Mouse (Mus musculus) ES-E14 (cell line): ENCODE data around the gene Traf3ip2. TPM values are rescaled to one million over a fixed set of nuclear protein-coding genes. Genes with fewer than 3 reads are reported as not detected.

Experiments
- DNase-seq: peaks from one replicate; pipeline ENCODE4 v3.0.0-alpha.2; 2013; ENCODE audit warnings: low read depth, low spot score
- H3K27ac ChIP-seq: 2 replicates; pipeline ENCODE4 v1.5.1; 2012; ENCODE audit warnings: low read depth, mild to moderate bottlenecking, low read length, moderate library complexity, mixed read lengths; ENCODE audit not compliant: poor library complexity, insufficient read depth, severe bottlenecking
- H3K36me3 ChIP-seq: 2 replicates; pipeline ENCODE4 v1.6.1; 2012; ENCODE audit warnings: mild to moderate bottlenecking, low read length, moderate library complexity, mixed read lengths; ENCODE audit not compliant: control insufficient read depth, poor library complexity, insufficient read depth, severe bottlenecking
- H3K4me1 ChIP-seq, 2 experiments: fragments of 150-350 bp in 1 of 2; sonication (generic) in 1 of 2; 2 replicates each; pipeline ENCODE4 v1.6.1; 2012; ENCODE audit warnings: low read length in 2 of 2, mild to moderate bottlenecking in 1 of 2, mixed read lengths in 1 of 2; ENCODE audit not compliant: control insufficient read depth in 2 of 2, insufficient read depth in 2 of 2, poor library complexity in 1 of 2
- H3K4me3 ChIP-seq, 2 experiments: fragments of 150-350 bp in 1 of 2; sonication (generic) in 1 of 2; 2 replicates each; pipeline ENCODE4 v1.5.1; 2012; ENCODE audit warnings: low read length in 2 of 2, low read depth in 1 of 2, mild to moderate bottlenecking in 1 of 2, mixed read lengths in 1 of 2; ENCODE audit not compliant: insufficient read depth in 1 of 2, poor library complexity in 1 of 2, severe bottlenecking in 1 of 2
- H3K9ac ChIP-seq: 2 replicates; pipeline ENCODE4 v1.6.1; 2012; ENCODE audit warnings: low read depth, mild to moderate bottlenecking, low read length, mixed read lengths; ENCODE audit not compliant: poor library complexity, insufficient read depth, severe bottlenecking
- H3K9me3 ChIP-seq: fragments of 150-350 bp; sonication (generic); 2 replicates; pipeline ENCODE4 v1.6.1; 2012; ENCODE audit warnings: low read depth, mild to moderate bottlenecking, low read length; ENCODE audit not compliant: control insufficient read depth, insufficient read depth
- CHD2 ChIP-seq: IDR thresholded peaks from 2 replicates; pipeline ENCODE4 v1.6.1; 2014; ENCODE audit warnings: mild to moderate bottlenecking, low read depth, low read length, inconsistent platforms
- HCFC1 ChIP-seq: IDR thresholded peaks from 2 replicates; pipeline ENCODE4 v1.6.1; 2012; ENCODE audit warnings: low read length, inconsistent platforms, borderline replicate concordance; ENCODE audit not compliant: insufficient read depth
- MAFK ChIP-seq: IDR thresholded peaks from 2 replicates; pipeline ENCODE4 v1.6.1; 2014; ENCODE audit warnings: mild to moderate bottlenecking, low read depth, low read length, inconsistent platforms; ENCODE audit not compliant: insufficient read depth
- ZC3H11A ChIP-seq: IDR thresholded peaks from 2 replicates; pipeline ENCODE4 v1.6.1; 2012; ENCODE audit warnings: low read depth, mild to moderate bottlenecking, inconsistent platforms, low read length, borderline replicate concordance
- ZNF384 ChIP-seq: IDR thresholded peaks from 2 replicates; pipeline ENCODE4 v1.6.1; 2012; ENCODE audit warnings: low read depth, low read length, inconsistent platforms
- in situ Hi-C, 2 experiments: fragments of 600-800 bp; cut with MboI; formaldehyde crosslinking; loops; one replicate each; pipeline ENCODE4 v1.15.1; 2025; ENCODE audit warnings: low sequenced_read_pairs in 2 of 2, inconsistent platforms in 1 of 2; ENCODE audit not compliant: unreplicated experiment in 2 of 2
- total RNA-seq: library from RNA; depleted of rRNA; stranded (reverse); fragments of 300-350 nt; gene quantifications from 2 replicates; pipeline ENCODE4 v1.2.3, GENCODE M21; 2012

Traf3ip2 gene
- total RNA-seq, 1 experiment = 9.2 TPM

DNA sequence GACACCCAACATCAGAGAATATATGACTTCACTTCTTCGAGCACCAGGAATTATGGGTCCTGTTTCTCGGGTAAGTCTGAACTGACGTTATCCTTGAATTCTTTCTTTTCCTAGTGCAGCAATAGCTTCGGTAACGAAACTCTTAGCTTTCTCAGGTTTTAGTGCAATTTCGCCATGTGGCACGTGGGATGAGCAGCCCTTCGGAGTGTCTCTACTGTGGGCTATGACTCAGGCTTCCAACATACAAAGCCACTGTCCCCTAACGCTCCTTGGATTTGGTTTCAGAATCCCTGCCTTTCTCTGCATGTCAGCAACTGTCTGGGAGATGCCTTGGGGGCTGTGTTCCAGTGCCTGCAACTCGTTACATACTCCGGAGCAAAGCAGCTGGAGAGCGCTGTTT is 29.0 kb upstream of the Traf3ip2 start:
- in situ Hi-C loops = no loop called here
- no peak for DNase-seq
- peaks cover 0 to 3% of the 10 kb centered on the region in 2 experiments; a peak in 1 of 4 replicates for H3K4me1 ChIP-seq

DNA sequence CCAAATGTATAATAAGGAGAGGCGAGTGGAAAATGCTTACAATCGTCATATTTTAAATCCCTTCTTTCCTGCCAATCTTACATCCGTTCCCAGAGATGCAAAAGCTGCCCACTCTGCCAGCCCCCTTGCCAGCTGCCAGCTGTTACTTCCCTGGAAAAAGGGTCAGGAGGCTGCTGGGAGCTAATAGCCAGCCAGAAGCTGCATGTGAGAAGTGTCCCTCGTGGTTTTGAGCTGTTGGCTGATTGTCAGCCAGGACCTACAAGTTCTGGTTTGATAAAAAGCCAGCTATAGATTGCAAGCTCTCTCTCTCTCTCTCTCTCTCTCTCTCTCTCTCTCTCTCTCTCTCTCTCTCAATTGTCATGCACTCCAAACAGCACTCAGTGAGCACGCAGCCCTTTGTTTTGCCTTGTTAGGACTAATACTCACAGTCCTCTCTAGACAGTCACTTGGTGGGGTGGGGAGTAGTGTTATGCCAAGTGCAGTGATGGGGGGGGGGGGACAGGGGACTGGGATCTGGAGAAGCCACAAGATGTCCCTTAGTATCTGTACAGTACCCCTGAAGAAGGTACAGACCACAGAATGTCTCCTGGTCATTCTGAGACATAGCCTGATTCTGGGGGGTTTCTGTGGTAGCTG is 25.3 kb upstream of the Traf3ip2 start:
- no peak overlapping the region for H3K9ac ChIP-seq
- in situ Hi-C loops = no loop called here
- no peak overlapping the region for H3K27ac ChIP-seq
- DNase-seq = no peak
- H3K9me3 ChIP-seq = no peaks in the 10 kb centered on the region
- TF ChIP-seq HCFC1 = no peak
- TF ChIP-seq ZC3H11A = no peak
- no peak for TF ChIP-seq ZNF384
- TF ChIP-seq CHD2 = no peak
- no peak for TF ChIP-seq MAFK
- H3K36me3 ChIP-seq = no peaks in the 10 kb centered on the region
- peaks cover 5 to 14% of the 10 kb centered on the region in 2 experiments for H3K4me1 ChIP-seq
- no peak overlapping the region for H3K4me3 ChIP-seq

More for the DNA sequence above, 29.0 kb upstream of the Traf3ip2 start:
- Histone ChIP-seq H3K4me3 (no peak overlapping the region), H3K9me3 (no peaks in the 10 kb centered on the region), H3K9ac (no peak overlapping the region), H3K27ac (no peak overlapping the region), H3K36me3 (no peaks in the 10 kb centered on the region)
- TF ChIP-seq CHD2 (no peak), MAFK (no peak), ZNF384 (no peak), ZC3H11A (no peak), HCFC1 (no peak)

DNA sequence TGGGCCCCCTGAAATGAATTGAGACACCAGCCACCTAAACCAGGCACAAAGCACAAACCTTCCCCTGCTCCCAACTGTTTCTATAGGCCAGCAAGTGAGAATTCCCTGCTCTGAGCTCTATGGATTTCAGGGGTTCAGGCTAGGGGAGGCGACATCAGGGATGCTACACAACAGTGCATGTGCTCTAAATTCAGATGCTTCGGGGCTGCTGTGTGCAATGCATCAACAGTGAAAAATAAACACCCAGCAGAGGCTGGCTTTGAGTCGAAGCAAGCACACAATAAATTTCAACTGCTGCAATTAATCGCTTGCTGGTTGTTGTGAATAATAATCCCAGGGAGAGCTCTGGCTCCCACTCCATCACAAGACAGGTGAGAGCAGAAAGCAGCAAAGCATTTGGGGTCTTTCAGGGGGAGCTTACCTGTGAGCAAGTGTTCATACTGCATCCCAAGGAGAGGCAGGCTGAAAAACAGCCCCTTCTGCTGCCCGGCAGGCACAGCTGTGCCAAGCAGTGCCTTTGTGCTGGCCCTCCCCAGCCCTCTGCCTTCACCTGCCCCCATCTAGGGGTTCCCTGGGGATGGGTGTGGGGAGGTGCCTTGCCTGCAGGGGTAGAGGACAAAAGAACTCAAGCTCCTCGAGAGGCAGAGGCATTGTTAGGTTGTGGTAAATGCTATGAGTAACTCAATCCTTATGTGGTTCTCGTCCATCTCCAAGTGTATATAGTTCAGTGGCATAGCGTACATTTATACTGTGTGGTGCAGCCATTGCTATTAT is 24.6 kb upstream of the Traf3ip2 start:
- Histone ChIP-seq H3K9ac (no peak overlapping the region), H3K4me1 (peaks cover 5 to 14% of the 10 kb centered on the region in 2 experiments), H3K4me3 (no peak overlapping the region), H3K9me3 (no peaks in the 10 kb centered on the region), H3K36me3 (no peaks in the 10 kb centered on the region), H3K27ac (no peak overlapping the region)
- in situ Hi-C loops = no loop called here
- DNase-seq = no peak
- no peak for TF ChIP-seq ZNF384
- no peak for TF ChIP-seq ZC3H11A
- TF ChIP-seq HCFC1 = no peak
- TF ChIP-seq MAFK = no peak
- TF ChIP-seq CHD2 = no peak

DNA sequence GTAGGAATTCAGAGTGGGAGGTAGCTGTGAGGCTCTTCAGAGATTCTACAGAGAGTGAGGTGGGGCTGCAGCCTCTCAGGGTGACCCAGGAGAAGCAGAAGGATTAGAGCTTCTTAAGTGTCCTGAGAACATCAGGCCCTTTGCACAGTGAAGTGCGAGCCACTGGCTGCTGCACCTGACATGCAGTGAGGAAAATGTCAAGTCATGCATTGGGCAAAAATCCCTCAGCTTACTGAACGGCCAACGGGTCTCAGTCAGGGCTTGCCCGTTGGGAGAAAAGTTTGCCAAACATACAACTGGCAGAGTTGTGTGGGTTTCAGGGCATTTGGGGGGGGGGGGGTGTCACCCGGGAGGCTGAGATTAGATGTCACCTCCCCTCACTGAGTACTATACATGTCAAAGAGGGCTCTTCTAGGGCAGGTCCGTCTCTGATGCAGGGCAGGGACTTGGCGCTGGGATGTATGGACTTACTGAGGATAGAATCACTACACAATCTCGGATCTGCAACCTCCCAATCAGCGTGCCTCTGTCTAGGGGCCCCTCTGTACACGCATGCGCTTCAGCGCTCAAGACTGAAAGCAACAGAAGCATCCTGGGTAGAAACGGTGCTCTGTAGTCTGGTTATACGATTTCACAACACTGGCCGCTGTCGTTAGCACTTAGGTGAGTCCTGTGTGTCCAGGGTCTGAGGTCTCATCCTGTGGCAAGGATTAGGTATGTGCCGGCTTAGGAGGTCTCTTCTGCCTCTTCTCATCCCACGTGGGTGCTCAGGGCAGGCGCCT is 22.8 kb upstream of the Traf3ip2 start:
- Histone ChIP-seq H3K9me3 (0 out of 2 replicates have a peak, but pooled peaks cover 4% of the 10 kb centered on the region), H3K9ac (peak overlapping the region; percentile 9; the same call in 1 of the 2 replicates), H3K4me1 (peaks cover 5 to 14% of the 10 kb centered on the region in 2 experiments), H3K36me3 (no peaks in the 10 kb centered on the region), H3K4me3 (no peak overlapping the region), H3K27ac (no peak overlapping the region)
- in situ Hi-C loops = no loop called here
- DNase-seq = no peak
- no peak for TF ChIP-seq ZC3H11A
- TF ChIP-seq MAFK = no peak
- no peak for TF ChIP-seq ZNF384
- TF ChIP-seq HCFC1 = no peak
- no peak for TF ChIP-seq CHD2
